Mouse (Mus musculus) MEL-GATA-1-ER (cell line): ENCODE data around the gene Stk24.

Source experiments
- DNase-seq: peaks from one replicate; pipeline ENCODE4 v3.0.0-alpha.2; 2012; ENCODE audit warnings: low read depth; ENCODE audit errors: extremely low read depth

The Stk24 gene

GRCm38 (mm10) chr14:121314934-121315333 lies 64.9 kb downstream of the Stk24 start:
- no peak for DNase-seq

GRCm38 (mm10) chr14:121313283-121313682 lies 66.5 kb downstream of the Stk24 start:
- no peak for DNase-seq

- DNase-seq = no peak
These were observed 68.7 kb downstream of the Stk24 start for GRCm38 (mm10) chr14:121311083-121311482.

- DNase-seq = no peak
These were observed 69.3 kb downstream of the Stk24 start for GRCm38 (mm10) chr14:121310325-121311080.

GRCm38 (mm10) chr14:121309909-121310308 lies 69.9 kb downstream of the Stk24 start:
- DNase-seq = no peak

GRCm38 (mm10) chr14:121305316-121306064 lies 74.3 kb downstream of the Stk24 start:
- no peak for DNase-seq

- DNase-seq = no peak
These were observed 75.3 kb downstream of the Stk24 start for GRCm38 (mm10) chr14:121304523-121304922.

GRCm38 (mm10) chr14:121299093-121299492 lies 80.7 kb downstream of the Stk24 start:
- DNase-seq = no peak

GRCm38 (mm10) chr14:121298537-121298936 lies 81.3 kb downstream of the Stk24 start:
- DNase-seq = no peak

- no peak for DNase-seq
These were observed 82.7 kb downstream of the Stk24 start for GRCm38 (mm10) chr14:121297103-121297502.

GRCm38 (mm10) chr14:121294484-121294883 lies 85.3 kb downstream of the Stk24 start:
- no peak for DNase-seq

- no peak for DNase-seq
These were observed 87.4 kb downstream of the Stk24 start for GRCm38 (mm10) chr14:121292391-121292790.

GRCm38 (mm10) chr14:121291881-121292280 lies 87.9 kb downstream of the Stk24 start:
- no peak for DNase-seq

GRCm38 (mm10) chr14:121285379-121286120 lies 94.3 kb downstream of the Stk24 start:
- no peak for DNase-seq

GRCm38 (mm10) chr14:121281336-121281710 lies 98.5 kb downstream of the Stk24 start:
- no peak for DNase-seq

- no peak for DNase-seq
These were observed 99.0 kb downstream of the Stk24 start for GRCm38 (mm10) chr14:121280601-121281335.

GRCm38 (mm10) chr14:121279106-121279505 lies 100.7 kb downstream of the Stk24 start:
- peak; percentile 16 for DNase-seq

- no peak for DNase-seq
These were observed 103.8 kb downstream of the Stk24 start for GRCm38 (mm10) chr14:121276016-121276415.

GRCm38 (mm10) chr14:121274985-121275384 lies 104.8 kb downstream of the Stk24 start:
- no peak for DNase-seq

GRCm38 (mm10) chr14:121270490-121270889 lies 109.3 kb downstream of the Stk24 start:
- DNase-seq = no peak

- DNase-seq = no peak
These were observed 112.0 kb downstream of the Stk24 start for GRCm38 (mm10) chr14:121267801-121268200.
